Mouse (Mus musculus): ENCODE data around the gene Gm48552. TPM values are rescaled to one million over a fixed set of nuclear protein-coding genes. Genes with fewer than 3 reads are reported as not detected.

The Gm48552 gene
- polyA plus RNA-seq, 1 experiment from 2014 or later, result 1.0 TPM

Other genes with a start within 250 kb of the Gm48552 start
- gene Pias4, start 221.1 kb upstream of the Gm48552 start, polyA plus RNA-seq (2016; fragmentation: Nextera tagmentation; extraction: Ambion mirVana), result 64.1 and 72.2 TPM in 2 replicates
- 495 and 570 TPM in 2 replicates for gene Eef2, start 212.4 kb upstream of the Gm48552 start, polyA plus RNA-seq (2016; fragmentation: Nextera tagmentation; extraction: Ambion mirVana)
- gene Dapk3, start 206.0 kb upstream of the Gm48552 start, polyA plus RNA-seq (2016; fragmentation: Nextera tagmentation; extraction: Ambion mirVana), result 58.3 and 75.6 TPM in 2 replicates
- not detected in 2 replicates for gene 4930442H23Rik, start 205.2 kb upstream of the Gm48552 start, polyA plus RNA-seq (2016; fragmentation: Nextera tagmentation; extraction: Ambion mirVana)
- not detected in 2 replicates for gene Nmrk2, start 187.0 kb upstream of the Gm48552 start, polyA plus RNA-seq (2016; fragmentation: Nextera tagmentation; extraction: Ambion mirVana)
- 7.6 and 25.9 TPM in 2 replicates for gene Atcay, start 158.2 kb upstream of the Gm48552 start, polyA plus RNA-seq (2016; fragmentation: Nextera tagmentation; extraction: Ambion mirVana)
- gene Zfr2, start 155.8 kb upstream of the Gm48552 start, polyA plus RNA-seq (2016; fragmentation: Nextera tagmentation; extraction: Ambion mirVana), result 5.1 and 6.7 TPM in 2 replicates
- gene Matk, start 136.1 kb upstream of the Gm48552 start, polyA plus RNA-seq (2016; fragmentation: Nextera tagmentation; extraction: Ambion mirVana), result 3.9 and 4.9 TPM in 2 replicates
- 238 and 239 TPM in 2 replicates for gene Mrpl54, start 122.1 kb upstream of the Gm48552 start, polyA plus RNA-seq (2016; fragmentation: Nextera tagmentation; extraction: Ambion mirVana)
- gene Apba3, start 122.0 kb upstream of the Gm48552 start, polyA plus RNA-seq (2016; fragmentation: Nextera tagmentation; extraction: Ambion mirVana), result 46.2 and 54.6 TPM in 2 replicates
- 7.0 and 9.0 TPM in 2 replicates for gene Tjp3, start 97.4 kb upstream of the Gm48552 start, polyA plus RNA-seq (2016; fragmentation: Nextera tagmentation; extraction: Ambion mirVana)
- 62.1 and 78.5 TPM in 2 replicates for gene Pip5k1c, start 96.0 kb upstream of the Gm48552 start, polyA plus RNA-seq (2016; fragmentation: Nextera tagmentation; extraction: Ambion mirVana)
- 53.2 and 58.8 TPM in 2 replicates for gene Cactin, start 67.9 kb upstream of the Gm48552 start, polyA plus RNA-seq (2016; fragmentation: Nextera tagmentation; extraction: Ambion mirVana)
- 3.3 and 3.6 TPM in 2 replicates for gene Tbxa2r, start 60.3 kb upstream of the Gm48552 start, polyA plus RNA-seq (2016; fragmentation: Nextera tagmentation; extraction: Ambion mirVana)
- gene Gipc3, start 45.7 kb upstream of the Gm48552 start, polyA plus RNA-seq (2016; fragmentation: Nextera tagmentation; extraction: Ambion mirVana), result not detected in 2 replicates
- gene Hmg20b, start 38.5 kb upstream of the Gm48552 start, polyA plus RNA-seq (2016; fragmentation: Nextera tagmentation; extraction: Ambion mirVana), result 111 and 128 TPM in 2 replicates
- gene Mfsd12, start 31.5 kb upstream of the Gm48552 start, polyA plus RNA-seq (2016; fragmentation: Nextera tagmentation; extraction: Ambion mirVana), result 9.2 and 12.9 TPM in 2 replicates
- gene 4930404N11Rik, start 23.2 kb upstream of the Gm48552 start, polyA plus RNA-seq (2016; fragmentation: Nextera tagmentation; extraction: Ambion mirVana), result 0.61 and 0.62 TPM in 2 replicates
- 138 and 143 TPM in 2 replicates for gene Fzr1, start 10.5 kb upstream of the Gm48552 start, polyA plus RNA-seq (2016; fragmentation: Nextera tagmentation; extraction: Ambion mirVana)
- 95.8 and 98.2 TPM in 2 replicates for gene Dohh, start 4.6 kb upstream of the Gm48552 start, polyA plus RNA-seq (2016; fragmentation: Nextera tagmentation; extraction: Ambion mirVana)
- 4.0 and 4.8 TPM in 2 replicates for gene Gm48551, start 4.5 kb upstream of the Gm48552 start, polyA plus RNA-seq (2016; fragmentation: Nextera tagmentation; extraction: Ambion mirVana)
- gene Smim24, start 4.0 kb downstream of the Gm48552 start, polyA plus RNA-seq (2016; fragmentation: Nextera tagmentation; extraction: Ambion mirVana), result 2.7 and 3.0 TPM in 2 replicates
- 10.5 and 16.0 TPM in 2 replicates for gene Nfic, start 66.6 kb downstream of the Gm48552 start, polyA plus RNA-seq (2016; fragmentation: Nextera tagmentation; extraction: Ambion mirVana)
- gene Celf5, start 93.7 kb downstream of the Gm48552 start, polyA plus RNA-seq (2016; fragmentation: Nextera tagmentation; extraction: Ambion mirVana), result 3.1 and 12.9 TPM in 2 replicates
- 87.4 and 92.6 TPM in 2 replicates for gene Ncln, start 107.4 kb downstream of the Gm48552 start, polyA plus RNA-seq (2016; fragmentation: Nextera tagmentation; extraction: Ambion mirVana)
- gene S1pr4, start 111.1 kb downstream of the Gm48552 start, polyA plus RNA-seq (2016; fragmentation: Nextera tagmentation; extraction: Ambion mirVana), result 0.39 and 0.42 TPM in 2 replicates
- gene Gna15, start 135.2 kb downstream of the Gm48552 start, polyA plus RNA-seq (2016; fragmentation: Nextera tagmentation; extraction: Ambion mirVana), result 0.63 and 1.6 TPM in 2 replicates
- gene Gna11, start 156.2 kb downstream of the Gm48552 start, polyA plus RNA-seq (2016; fragmentation: Nextera tagmentation; extraction: Ambion mirVana), result 71.2 and 76.9 TPM in 2 replicates
- gene Aes, start 170.5 kb downstream of the Gm48552 start, polyA plus RNA-seq (2016; fragmentation: Nextera tagmentation; extraction: Ambion mirVana), result 297 and 430 TPM in 2 replicates
- 8.6 and 15.7 TPM in 2 replicates for gene Tle2, start 185.6 kb downstream of the Gm48552 start, polyA plus RNA-seq (2016; fragmentation: Nextera tagmentation; extraction: Ambion mirVana)
- gene Tle6, start 212.1 kb downstream of the Gm48552 start, polyA plus RNA-seq (2016; fragmentation: Nextera tagmentation; extraction: Ambion mirVana), result 6.9 and 7.1 TPM in 2 replicates
- 1.3 and 2.1 TPM in 2 replicates for gene BC025920, start 217.3 kb downstream of the Gm48552 start, polyA plus RNA-seq (2016; fragmentation: Nextera tagmentation; extraction: Ambion mirVana)
- gene Sirt6, start 238.8 kb downstream of the Gm48552 start, polyA plus RNA-seq (2016; fragmentation: Nextera tagmentation; extraction: Ambion mirVana), result 52.5 and 57.3 TPM in 2 replicates
- gene Ankrd24, start 239.5 kb downstream of the Gm48552 start, polyA plus RNA-seq (2016; fragmentation: Nextera tagmentation; extraction: Ambion mirVana), result 6.8 and 7.5 TPM in 2 replicates

Measured in hindbrain, embryonic 10.5 days (tissue).